Mouse (Mus musculus): ENCODE measurements around the gene Hdac1. TPM values are rescaled to one million over a fixed set of nuclear protein-coding genes. Genes with fewer than 3 reads are reported as not detected.

Gene Hdac1
- polyA plus RNA-seq, 1 experiment, result 201 TPM

DNA sequence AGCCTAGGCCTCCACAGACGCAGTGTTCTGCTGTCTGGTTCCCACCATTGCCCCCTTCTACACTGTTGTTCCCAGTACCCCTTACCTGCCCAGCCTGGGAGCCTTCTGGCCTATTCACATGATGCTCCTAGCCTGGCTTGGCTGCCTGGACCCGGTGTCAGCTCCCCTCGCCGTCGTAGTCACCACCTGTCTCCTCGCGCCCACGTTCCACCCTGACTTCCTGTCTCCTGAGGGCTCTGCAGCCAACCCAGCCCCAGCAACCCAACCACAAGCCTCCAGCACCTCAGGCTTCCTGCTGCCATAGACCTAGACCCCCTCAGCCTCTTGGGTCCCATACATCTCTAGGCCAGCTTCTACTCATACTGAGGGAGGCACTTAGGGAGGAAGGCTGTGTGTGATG lies 30.9 kb upstream of the Hdac1 start, which contains the start of gene Lck:
Lck (minus strand) TSS at position 212 of the 400 bp plus-strand sequence.
- no peaks in the 10 kb centered on the region; the same call in 1 of the 2 replicates for H3K36me3 ChIP-seq (ENCODE audit: control insufficient read depth, insufficient read depth, low read length)
- H3K4me3 ChIP-seq (ENCODE audit: control insufficient read depth, insufficient read depth, low read length), result peak within 1 kb of the TSS; percentile 60
- peak within 1 kb of the TSS; percentile 93 for H3K27ac ChIP-seq (ENCODE audit: control insufficient read depth, insufficient read depth, low read length)
- 3% methylated on average over 8 of the region's 8 CpGs for WGBS
- no peak for TF ChIP-seq CTCF (IDR thresholded peaks at IDR 0.05; ENCODE audit: borderline replicate concordance, control insufficient read depth, extremely low read depth, insufficient read depth, low read length, poor library complexity)
- peak; percentile 85; the same call in 1 of the 2 replicates for TF ChIP-seq POLR2A (IDR thresholded peaks at IDR 0.05; ENCODE audit: control insufficient read depth, extremely low read depth, insufficient read depth, low read length, poor library complexity)
- H3K4me1 ChIP-seq (replicated peaks; ENCODE audit: control insufficient read depth, insufficient read depth, low read length), result peaks cover 63% of the 10 kb centered on the region
- DNase-seq, result peak; percentile 89
- H3K27me3 ChIP-seq (ENCODE audit: control insufficient read depth, insufficient read depth, low read length), result no peaks in the 10 kb centered on the region

DNA sequence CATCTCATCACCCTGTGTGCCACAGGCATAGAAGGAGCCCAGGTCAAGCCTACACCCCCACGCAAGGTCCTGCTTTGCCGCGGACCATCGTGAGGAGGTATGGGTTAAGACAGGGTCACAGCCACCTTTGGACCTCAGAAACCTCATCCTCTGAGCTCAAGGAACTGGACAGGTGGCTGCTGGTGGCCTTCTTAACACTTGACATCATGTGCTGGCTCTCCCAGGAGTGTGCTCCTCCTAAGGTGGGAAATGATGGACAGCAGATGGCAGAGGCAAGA lies 30.5 kb upstream of the Hdac1 start:
- no peak for DNase-seq
- TF ChIP-seq POLR2A (IDR thresholded peaks at IDR 0.05; ENCODE audit: control insufficient read depth, extremely low read depth, insufficient read depth, low read length, poor library complexity), result no peak
- 76% methylated on average over 4 of the region's 4 CpGs for WGBS
- H3K4me1 ChIP-seq (replicated peaks; ENCODE audit: control insufficient read depth, insufficient read depth, low read length), result peaks cover 64% of the 10 kb centered on the region
- H3K36me3 ChIP-seq (ENCODE audit: control insufficient read depth, insufficient read depth, low read length), result no peaks in the 10 kb centered on the region; the same call in 1 of the 2 replicates
- H3K27ac ChIP-seq (ENCODE audit: control insufficient read depth, insufficient read depth, low read length), result peak overlapping the region; percentile 91
- H3K27me3 ChIP-seq (ENCODE audit: control insufficient read depth, insufficient read depth, low read length), result no peaks in the 10 kb centered on the region
- peak overlapping the region; percentile 60 for H3K4me3 ChIP-seq (ENCODE audit: control insufficient read depth, insufficient read depth, low read length)

- 69% methylated on average over 13 of the region's 13 CpGs for WGBS
- peak overlapping the region; percentile 60 for H3K4me3 ChIP-seq (ENCODE audit: control insufficient read depth, insufficient read depth, low read length)
- H3K27me3 ChIP-seq (ENCODE audit: control insufficient read depth, insufficient read depth, low read length), result no peaks in the 10 kb centered on the region
- no peaks in the 10 kb centered on the region; the same call in 1 of the 2 replicates for H3K36me3 ChIP-seq (ENCODE audit: control insufficient read depth, insufficient read depth, low read length)
- H3K27ac ChIP-seq (ENCODE audit: control insufficient read depth, insufficient read depth, low read length), result peak overlapping the region; percentile 91
- TF ChIP-seq CTCF (IDR thresholded peaks at IDR 0.05; ENCODE audit: borderline replicate concordance, control insufficient read depth, extremely low read depth, insufficient read depth, low read length, poor library complexity), result no peak
- no peak for TF ChIP-seq POLR2A (IDR thresholded peaks at IDR 0.05; ENCODE audit: control insufficient read depth, extremely low read depth, insufficient read depth, low read length, poor library complexity)
- no peak for DNase-seq
- H3K4me1 ChIP-seq (replicated peaks; ENCODE audit: control insufficient read depth, insufficient read depth, low read length), result peaks cover 62% of the 10 kb centered on the region
Observed at GRCm38 (mm10) chr4:129572236-129573092, 30.0 kb upstream of the Hdac1 start.

DNA sequence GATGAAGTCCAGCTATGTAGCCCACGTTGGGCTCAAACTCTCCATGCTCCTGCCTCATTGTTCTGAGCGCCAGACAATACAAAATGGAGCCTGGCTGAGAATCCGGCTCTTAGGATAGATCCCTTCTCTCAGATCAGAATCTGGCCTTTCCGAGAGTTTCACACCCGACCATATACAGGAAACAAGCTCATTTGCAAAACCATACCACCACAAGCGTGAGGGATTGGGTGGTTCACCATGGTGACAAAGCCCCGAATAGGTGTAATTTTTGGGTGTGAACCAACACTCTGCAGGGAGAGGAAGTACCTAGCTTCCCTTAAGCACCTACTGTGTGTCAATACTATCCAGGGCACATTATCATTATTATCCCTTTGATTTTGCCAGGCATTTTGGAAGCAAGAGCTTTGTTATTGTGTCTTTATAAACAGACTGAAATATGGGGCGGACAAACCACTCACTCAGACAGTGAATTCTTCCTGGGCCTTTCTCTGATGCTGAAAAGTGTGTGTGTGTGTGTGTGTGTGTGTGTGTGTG lies 29.1 kb upstream of the Hdac1 start:
- TF ChIP-seq CTCF (IDR thresholded peaks at IDR 0.05; ENCODE audit: borderline replicate concordance, control insufficient read depth, extremely low read depth, insufficient read depth, low read length, poor library complexity) (no peak), POLR2A (IDR thresholded peaks at IDR 0.05; ENCODE audit: control insufficient read depth, extremely low read depth, insufficient read depth, low read length, poor library complexity) (no peak)
- H3K27ac ChIP-seq (ENCODE audit: control insufficient read depth, insufficient read depth, low read length), result peak overlapping the region; percentile 91
- peaks cover 60% of the 10 kb centered on the region for H3K4me1 ChIP-seq (replicated peaks; ENCODE audit: control insufficient read depth, insufficient read depth, low read length)
- H3K36me3 ChIP-seq (ENCODE audit: control insufficient read depth, insufficient read depth, low read length), result peaks cover 4% of the 10 kb centered on the region
- DNase-seq, result no peak
- H3K27me3 ChIP-seq (ENCODE audit: control insufficient read depth, insufficient read depth, low read length), result no peaks in the 10 kb centered on the region
- peak overlapping the region; percentile 60 for H3K4me3 ChIP-seq (ENCODE audit: control insufficient read depth, insufficient read depth, low read length)
- 47% methylated on average over 8 of the region's 8 CpGs for WGBS

GRCm38 (mm10) chr4:129570028-129570427 lies 27.5 kb upstream of the Hdac1 start:
- Histone ChIP-seq H3K4me3 (ENCODE audit: control insufficient read depth, insufficient read depth, low read length) (no peak overlapping the region), H3K27ac (ENCODE audit: control insufficient read depth, insufficient read depth, low read length) (peak overlapping the region; percentile 25; the same call in 1 of the 2 replicates), H3K36me3 (ENCODE audit: control insufficient read depth, insufficient read depth, low read length) (peaks cover 7% of the 10 kb centered on the region), H3K27me3 (ENCODE audit: control insufficient read depth, insufficient read depth, low read length) (no peaks in the 10 kb centered on the region), H3K4me1 (replicated peaks; ENCODE audit: control insufficient read depth, insufficient read depth, low read length) (peaks cover 65% of the 10 kb centered on the region)
- no peak for DNase-seq
- TF ChIP-seq CTCF (IDR thresholded peaks at IDR 0.05; ENCODE audit: borderline replicate concordance, control insufficient read depth, extremely low read depth, insufficient read depth, low read length, poor library complexity), result no peak
- 83% methylated on average over 6 of the region's 6 CpGs for WGBS

DNA sequence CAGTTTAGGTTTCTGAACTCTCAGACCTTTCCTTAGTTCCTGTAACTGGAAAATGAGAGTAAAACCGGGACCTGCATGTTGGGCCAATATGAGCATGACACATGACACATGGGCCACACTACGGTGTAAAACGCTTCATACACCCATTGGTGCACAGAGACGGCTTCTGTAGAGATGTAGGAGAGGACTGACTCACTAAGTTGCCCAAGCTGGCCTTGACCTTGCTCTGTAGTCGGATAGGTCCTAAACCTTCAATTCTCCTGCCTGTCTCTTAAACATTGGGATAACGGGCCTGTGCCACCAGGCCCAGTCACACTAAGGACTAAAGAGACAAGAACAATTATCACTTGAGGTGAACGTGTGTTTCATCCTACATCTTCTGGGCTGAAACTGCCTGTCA lies 25.9 kb upstream of the Hdac1 start:
- no peak overlapping the region for H3K27ac ChIP-seq (ENCODE audit: control insufficient read depth, insufficient read depth, low read length)
- no peak for DNase-seq
- TF ChIP-seq CTCF (IDR thresholded peaks at IDR 0.05; ENCODE audit: borderline replicate concordance, control insufficient read depth, extremely low read depth, insufficient read depth, low read length, poor library complexity) (no peak), POLR2A (IDR thresholded peaks at IDR 0.05; ENCODE audit: control insufficient read depth, extremely low read depth, insufficient read depth, low read length, poor library complexity) (no peak)
- H3K4me1 ChIP-seq (replicated peaks; ENCODE audit: control insufficient read depth, insufficient read depth, low read length), result peaks cover 70% of the 10 kb centered on the region
- WGBS, result 95% methylated on average over 7 of the region's 7 CpGs
- no peak overlapping the region for H3K4me3 ChIP-seq (ENCODE audit: control insufficient read depth, insufficient read depth, low read length)
- peaks cover 17% of the 10 kb centered on the region for H3K36me3 ChIP-seq (ENCODE audit: control insufficient read depth, insufficient read depth, low read length)
- H3K27me3 ChIP-seq (ENCODE audit: control insufficient read depth, insufficient read depth, low read length), result no peaks in the 10 kb centered on the region
